Mouse (Mus musculus) lung, postnatal 0 days (tissue): ENCODE results near the gene Rarres2.

Source experiments
- CTCF ChIP-seq: IDR thresholded peaks from 2 replicates; pipeline ENCODE4 v1.5.1; 2016; ENCODE audit warnings: antibody characterized with exemption, mild to moderate bottlenecking
- EP300 ChIP-seq: IDR thresholded peaks from 2 replicates; pipeline ENCODE4 v1.6.1; 2016; ENCODE audit warnings: antibody characterized with exemption, mild to moderate bottlenecking, control low read depth

DNA sequence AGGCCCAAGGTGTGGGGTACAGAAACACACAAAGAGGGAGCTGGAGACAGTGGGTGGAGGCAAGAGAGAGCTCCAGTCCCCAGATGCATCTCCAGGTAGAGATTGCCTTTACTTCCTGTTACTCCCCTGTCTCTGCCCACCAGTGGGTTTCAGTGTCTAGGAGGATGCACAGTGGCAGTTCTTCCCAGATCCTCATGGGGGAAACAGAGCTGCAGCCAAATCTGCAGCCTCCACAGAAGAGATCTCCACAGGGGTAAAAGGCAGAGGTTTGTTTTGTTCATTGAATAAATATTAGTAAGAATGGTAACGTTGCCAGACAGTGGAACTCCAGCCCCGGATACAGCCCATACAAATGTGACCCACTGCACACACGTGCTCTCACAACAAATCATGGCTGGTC is 38.1 kb upstream of the Rarres2 start:
- TF ChIP-seq CTCF, result peak; percentile 26; the same call in 1 of the 2 replicates
- no peak for TF ChIP-seq EP300
